Mouse (Mus musculus) frontal cortex, postnatal 36 days (tissue): ENCODE results near the gene Rora.

Experiments
- DNase-seq, 2 experiments: peaks; one replicate each; pipeline ENCODE4 v3.0.0; 2022; ENCODE audit warnings: low spot score in 2 of 2

Gene Rora

DNA sequence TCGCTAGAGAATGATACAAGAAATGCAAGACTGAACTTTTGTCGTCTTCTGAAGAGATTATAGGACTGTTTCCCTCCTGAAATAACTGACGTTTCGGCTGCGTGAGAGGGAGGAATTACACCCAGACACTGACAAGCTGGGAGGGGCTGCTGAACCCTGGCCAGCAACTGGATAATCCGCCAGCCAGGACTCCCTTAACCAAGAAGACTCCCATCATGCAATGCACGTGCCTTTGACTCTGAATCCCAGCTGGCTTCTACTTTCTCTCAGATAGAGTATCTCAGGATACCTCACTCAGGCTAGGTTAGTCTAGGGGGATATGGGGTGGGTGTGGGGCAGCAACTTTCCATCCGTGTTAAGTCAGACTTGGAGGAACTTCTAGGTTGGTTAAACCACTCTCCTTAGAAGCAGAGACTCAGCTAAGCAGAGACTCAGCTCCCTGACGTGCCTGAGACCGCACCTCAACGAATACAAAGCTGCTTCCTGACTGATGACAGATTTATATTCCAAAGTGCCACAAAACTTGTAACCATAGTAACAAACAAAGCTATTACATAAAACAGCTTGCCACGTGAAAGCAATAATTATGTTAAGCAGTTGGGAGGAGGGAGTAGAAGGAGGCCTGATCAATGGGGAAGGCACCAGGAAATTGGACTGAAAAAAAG, 302.8 kb downstream of the Rora start:
- no peak for DNase-seq

DNA sequence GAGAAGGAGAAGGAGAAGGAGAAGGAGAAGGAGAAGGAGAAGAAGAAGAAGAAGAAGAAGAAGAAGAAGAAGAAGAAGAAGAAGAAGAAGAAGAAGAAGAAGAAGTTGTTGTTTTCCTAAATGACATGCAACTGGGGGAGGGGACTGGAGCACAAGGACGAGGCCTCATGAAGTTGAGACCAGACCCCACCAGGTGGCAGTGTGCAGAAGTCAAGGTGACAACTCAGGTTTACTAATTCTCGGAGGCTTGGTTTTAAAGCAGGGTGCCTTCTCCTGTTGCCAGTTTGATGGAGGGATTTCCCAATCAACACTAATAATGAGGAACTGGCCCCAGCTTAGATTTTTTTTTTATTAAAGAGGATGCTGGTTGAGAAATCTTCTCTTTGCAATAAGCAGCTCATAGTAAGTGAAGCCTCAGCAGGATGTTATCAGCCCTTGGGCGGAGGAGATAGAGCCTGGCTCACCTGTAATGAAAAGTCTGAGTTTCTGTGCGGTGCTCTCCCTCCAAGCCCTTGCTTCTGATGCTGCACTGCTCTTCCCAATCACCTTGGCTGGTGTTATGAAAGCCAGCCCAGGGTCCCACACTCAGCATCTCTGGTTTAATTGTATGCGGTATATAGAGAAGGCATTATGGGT, 303.5 kb downstream of the Rora start:
- peak in 1 of 2 experiments; percentile 18 for DNase-seq

DNA sequence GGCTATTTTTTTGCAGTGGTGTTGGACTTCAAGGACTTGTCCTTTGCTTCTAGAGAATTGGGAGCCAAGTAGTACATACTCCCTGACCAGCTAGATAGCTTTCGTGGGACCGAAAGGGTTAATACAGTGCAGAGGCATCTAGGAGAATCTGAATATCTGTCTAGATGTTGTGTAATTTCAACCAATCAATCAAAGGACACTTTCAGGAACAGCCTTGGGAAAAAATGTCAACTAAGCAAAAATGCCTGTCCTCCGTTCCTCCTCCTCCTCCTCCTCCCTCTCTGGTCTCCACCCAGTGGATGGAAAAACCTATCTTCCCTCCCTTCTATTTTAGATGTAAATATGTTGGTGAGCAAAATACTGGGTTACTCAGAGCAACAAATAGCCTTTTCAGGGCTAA, 304.2 kb downstream of the Rora start:
- no peak for DNase-seq

DNA sequence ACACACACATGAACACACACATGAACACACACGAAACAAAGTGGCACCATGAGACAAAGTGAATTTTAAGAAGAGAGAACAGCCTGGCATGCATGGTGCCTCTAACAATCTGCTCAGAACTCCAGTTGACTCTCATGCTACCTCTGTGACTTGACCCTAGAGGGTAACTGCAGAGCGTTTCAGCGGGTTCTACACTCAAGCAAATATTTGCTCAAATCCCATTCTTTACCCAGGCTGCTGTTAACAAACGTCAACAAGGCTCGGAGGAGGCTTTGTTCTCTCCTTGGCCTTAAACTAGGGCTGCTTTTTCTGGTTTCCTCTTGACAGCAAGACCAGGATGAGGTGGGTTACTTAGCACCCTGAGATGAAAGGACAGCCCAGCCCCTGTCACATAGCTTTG, 305.3 kb downstream of the Rora start:
- DNase-seq = no peak

DNA sequence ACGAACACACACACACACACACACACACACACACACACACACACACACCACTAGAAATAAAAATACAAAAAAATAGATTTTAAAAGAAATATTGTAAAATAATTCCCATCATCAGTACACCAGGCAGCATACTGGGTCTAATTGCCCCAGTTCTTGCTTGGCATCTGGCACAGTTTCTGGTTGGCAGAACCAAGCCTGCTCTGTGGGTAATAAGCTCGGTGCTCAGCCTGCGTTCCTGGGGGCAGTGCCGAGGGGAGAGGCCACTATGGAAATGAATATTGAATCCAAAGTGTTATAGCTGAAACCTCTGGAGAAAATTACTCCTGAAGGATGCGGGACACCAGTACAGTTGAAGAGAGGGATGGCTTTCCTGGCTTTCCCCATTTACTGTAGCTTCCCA, 310.3 kb downstream of the Rora start:
- no peak for DNase-seq

DNA sequence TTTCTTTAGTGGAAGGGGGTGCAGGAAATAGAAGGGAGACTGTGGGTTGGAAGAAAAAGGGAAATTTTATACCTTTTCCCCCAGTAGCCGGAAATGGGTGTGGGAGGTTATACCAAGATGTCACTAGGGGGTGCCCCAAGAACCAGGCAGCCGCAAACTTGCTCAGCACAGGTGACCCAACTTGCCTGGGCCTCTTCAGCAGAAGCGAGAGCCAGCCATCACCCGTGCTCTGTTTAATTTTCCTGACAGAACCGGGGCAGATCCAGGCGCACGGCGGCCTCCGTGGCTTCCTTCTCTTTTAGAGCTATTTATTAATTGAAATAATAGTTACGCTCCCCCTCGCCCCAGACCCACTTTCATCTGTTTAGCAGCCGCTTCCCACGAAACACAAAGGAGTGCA, 313.0 kb downstream of the Rora start:
- DNase-seq = no peak

DNA sequence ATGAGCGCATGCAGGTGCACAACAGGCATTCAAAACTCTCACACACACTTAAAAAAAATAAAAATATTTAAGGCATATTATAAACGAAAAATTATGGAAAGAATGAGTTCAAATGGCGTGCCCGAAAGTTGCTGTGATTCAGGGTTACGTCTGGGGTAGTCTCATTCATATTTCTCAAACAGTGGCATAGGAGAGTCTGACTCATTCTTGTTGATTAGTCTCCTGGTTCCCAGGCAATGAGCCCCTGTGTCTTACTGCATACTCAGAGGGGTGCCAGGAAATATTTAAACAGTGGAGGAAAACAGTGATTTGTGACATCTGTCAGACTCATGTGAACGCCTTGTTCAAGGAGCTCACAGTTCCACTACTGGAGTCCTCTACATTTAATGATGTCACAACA, 316.5 kb downstream of the Rora start:
- no peak for DNase-seq

DNA sequence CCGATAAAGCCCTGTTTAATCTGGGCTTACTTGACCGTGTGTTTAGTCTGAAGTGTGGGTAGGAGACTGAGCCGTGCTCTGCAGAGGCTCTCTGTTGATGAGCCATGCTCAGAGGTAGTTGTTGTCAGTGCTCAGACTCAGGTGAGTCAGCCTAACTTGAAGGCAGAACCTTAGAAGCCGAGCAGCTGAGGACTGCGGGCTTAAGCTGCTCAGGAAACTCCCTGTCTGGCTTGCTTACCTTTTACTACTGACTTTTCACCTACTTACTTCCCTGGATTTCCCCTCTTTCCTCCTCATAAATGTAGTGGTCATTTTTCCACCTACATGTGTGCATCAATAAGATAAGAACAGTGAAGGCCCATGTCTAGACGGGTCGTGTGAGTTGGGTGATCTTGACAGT, 318.7 kb downstream of the Rora start:
- DNase-seq = no peak

DNA sequence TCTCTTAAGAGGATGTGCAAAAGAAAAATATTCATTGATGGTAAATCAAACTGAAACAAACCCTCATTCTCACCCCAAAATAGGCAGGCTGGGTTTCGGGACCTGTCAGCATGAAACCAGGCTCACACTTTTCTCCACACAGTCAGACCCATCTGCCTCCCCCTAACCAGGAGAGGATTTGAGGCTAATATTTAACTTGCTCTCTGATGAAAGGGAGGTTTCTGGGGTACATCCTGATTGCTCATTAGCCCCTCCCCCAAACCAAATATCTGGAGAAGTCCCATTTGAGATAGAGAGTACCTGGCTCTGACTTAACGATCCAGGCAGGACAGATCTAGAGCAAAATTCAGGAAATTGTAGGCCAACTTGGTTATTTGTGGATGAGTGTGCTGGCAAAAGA, 320.9 kb downstream of the Rora start:
- DNase-seq = no peak

DNA sequence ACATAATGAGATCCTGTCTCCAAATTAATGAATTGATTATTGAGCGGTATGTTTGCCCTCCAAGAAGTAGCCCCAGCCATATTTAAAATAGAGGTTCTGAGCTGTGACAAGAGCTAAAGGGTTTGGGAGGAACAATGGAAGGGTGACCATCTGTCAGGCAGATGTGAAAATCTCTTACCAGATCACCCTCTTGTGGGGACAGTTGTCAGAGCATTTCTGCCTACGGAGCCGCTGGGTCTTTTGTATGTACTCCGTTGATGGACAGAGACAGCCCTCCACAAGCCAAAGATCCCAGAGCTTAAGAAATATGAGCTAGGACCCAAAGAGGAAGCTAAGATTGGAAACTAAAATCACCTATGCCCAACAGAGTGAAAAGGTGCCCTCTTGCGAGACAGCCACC, 322.6 kb downstream of the Rora start:
- no peak for DNase-seq

DNA sequence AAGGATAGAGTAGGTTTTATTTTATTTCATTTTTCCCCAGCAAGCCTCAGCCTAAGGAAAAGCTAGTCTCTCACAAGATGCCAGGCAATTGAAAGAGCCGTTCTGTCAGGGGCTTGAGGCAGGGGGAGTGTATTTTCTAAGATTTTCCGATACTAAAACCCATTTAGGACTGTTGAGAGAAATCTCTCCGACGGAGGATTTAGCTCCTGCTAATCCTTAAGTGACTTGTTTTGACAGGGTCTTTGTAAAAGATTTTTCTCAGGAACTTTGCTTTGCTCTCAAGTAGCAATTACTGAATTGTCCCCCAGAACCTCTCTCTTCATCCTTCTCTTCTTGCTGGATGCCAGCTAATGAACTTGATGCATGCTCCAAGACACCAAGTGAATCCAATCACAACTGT, 323.3 kb downstream of the Rora start:
- DNase-seq = no peak

DNA sequence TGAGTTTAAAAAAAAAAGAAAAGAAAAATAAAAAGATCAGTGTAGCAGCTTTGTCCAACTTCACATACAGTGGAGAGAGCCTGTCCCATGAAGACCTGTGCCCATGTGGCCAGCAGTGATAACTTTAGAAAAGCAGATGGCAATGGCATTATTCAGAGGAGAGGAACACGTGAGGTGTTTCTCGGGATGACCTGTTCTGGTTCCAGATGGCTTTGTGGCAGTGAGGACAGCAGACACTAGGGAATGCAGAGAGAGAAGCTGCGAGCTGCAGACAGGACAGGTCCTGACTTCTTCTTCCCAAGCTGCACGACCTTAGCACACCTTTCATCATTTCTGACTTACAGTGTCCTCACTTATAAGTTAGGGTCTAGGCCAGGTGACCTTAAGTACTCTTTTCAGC, 325.1 kb downstream of the Rora start:
- no peak for DNase-seq

DNA sequence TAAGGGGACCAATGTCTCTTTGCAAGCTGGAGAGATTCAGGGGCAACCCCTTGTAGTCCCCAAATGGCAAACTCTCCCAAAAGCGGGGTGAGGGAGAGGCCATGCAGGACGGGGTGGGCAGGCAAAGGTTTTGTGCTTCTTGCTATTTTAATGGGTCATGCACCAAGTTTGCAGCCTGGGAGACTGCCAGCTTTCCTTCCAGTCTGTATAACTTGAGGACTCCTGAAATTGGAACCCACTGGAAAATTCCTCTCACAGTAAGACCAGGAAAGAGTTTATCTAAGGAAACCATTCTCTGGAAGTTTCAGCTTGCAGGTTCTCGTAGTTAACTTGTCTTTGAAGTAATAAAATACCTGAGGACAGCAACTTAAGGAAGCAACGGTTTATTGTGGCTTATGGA, 326.5 kb downstream of the Rora start:
- DNase-seq = no peak

DNA sequence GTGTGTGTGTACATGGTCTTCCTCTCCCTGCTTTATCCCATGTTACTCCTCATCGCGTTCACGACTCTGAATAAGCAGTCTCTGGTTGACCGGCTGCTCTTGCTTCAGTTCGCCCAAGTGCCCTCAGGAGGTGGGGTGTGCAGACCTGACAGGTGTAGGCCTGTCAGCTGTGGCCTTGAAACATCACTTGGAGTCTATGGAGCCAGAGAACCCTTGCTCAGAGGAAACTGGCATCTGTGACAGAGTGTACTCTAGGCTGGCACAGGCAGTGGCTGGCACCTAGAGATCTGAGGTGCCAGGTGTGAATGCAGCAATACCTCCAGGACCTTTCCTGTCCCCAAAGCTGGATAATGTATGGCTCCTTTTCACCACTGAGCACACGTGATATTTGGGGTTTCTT, 331.5 kb downstream of the Rora start:
- DNase-seq = no peak

DNA sequence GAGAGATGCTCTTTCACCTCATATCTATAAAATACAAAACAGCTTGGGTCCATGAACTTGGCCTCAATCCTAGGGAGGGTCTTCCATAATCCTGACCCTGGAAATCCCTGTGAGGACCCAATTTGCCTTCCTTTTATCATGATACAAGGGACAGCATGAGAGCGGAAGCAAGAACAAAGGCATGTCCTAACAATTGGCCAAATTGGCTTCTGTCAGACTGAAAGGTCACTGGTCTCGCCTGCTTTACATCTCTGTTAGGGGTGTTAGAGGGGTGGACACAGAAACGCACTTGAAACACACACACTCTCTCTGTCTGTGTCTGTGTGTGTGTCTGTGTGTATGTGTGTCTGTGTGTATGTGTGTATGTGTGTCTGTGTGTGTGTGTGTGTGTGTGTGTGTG, 332.2 kb downstream of the Rora start:
- DNase-seq = no peak

DNA sequence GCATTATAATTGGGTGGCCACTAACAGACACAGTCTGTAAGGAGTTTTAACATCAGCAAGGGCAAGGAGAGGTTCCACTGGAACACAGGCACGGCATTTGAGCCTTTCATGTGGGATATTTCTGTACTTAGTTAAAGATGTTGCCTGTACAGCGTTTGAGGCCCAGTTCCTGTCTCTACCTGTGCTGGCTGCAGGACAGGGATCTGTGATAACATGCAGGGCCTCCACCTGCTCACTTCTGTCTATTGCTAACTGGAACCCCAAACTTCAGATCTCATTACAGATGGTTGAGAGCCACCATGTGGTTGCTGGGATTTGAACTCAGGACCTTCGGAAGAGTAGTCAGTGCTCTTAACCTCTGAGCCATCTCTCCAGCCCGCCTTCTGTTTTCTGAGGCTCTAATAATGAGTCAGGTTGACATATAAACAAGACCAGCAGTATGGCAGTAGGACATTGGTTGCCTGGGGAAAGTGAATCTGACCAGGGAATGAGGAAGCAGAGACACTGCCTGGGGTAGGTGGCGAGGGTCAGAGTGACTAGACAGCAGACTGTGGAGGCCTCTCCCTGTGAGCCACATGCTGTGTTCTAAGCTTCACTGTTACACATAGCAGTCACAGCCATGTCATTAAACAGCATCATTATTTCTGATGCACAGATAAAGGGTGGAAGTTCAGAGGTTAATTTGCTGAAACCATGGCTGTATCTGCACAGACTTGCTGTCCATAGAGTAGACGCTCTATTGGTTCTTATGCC, 333.9 kb downstream of the Rora start:
- no peak for DNase-seq

DNA sequence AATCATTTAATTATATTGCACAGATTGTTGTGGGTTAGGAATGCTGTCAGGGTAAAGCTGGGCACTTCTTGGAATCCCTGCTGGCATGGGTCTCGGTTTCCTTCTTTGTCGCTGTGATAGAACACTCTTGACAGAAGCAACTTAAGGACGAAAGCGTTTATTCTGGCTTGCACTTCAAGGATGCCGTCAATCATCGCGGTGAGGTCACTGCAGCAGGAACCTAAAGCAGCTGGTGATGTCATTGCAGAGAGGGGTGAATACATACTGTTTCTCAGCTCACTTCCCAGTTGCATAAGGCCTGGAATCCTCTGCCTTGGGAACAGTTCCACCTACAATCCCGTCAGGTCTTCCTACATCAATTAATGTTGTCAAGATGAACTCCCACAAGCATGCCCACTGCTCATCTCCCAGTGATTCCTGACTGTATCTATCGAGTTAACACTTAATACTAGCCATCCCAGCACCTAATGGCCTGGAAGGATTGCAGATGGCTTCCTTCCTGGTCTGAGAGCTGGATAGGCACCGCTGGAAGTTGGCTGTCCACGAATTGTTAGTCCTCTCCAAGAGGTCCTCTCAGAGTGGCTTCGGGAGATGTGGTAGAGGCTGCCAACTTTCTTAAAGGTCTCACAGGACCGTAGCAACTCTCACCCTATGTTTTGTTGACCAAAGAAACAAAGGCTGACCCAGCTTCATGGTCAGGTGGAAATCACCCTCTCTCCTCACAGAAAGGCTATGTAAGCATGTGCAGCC, 334.8 kb downstream of the Rora start:
- no peak for DNase-seq

DNA sequence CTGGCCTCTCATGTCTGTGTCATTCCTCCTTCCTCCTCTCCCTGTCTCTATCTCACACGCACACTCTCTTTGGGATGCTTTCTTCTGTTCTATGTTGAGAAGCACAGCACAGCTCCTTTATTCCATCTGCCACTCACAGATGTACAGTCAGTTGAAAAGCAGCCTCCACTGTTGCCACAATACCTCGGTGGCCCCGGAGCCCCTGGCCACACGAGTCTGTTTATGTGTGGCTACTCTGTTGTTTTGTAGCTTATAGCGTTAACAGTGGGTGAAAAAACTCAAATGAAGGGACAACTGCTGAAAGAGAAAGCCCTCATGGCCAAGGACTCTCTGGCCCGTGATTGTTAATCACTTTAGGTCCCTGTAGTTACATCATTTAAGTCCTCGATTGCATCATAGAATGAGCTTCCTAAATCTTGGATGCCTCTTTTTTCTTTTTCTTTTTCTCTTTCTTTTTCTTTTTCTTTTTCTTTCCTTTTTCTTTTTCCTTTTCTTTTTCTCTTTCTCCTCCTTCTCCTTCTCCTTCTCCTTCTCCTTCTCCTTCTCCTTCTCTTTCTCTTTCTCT, 336.4 kb downstream of the Rora start:
- DNase-seq = no peak

DNA sequence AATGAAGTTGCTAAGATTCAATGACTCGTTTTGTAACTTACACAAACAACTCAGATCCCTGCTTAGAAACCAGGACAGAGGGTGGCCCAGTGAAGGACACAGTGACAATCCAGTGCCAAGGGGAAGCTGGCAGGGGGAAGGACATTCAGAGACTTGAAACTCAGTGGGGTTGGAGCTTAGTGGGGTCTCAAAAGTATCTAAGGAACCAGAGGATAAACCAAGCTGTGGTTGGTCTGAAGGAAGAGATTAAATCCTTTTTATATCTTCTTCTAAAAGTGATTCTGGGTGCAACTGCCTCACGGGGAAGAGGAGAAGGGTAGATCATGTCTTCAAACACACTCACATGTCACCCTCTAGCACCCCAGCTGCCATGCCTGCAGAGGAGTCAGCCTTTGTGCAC, 340.3 kb downstream of the Rora start:
- DNase-seq = no peak

DNA sequence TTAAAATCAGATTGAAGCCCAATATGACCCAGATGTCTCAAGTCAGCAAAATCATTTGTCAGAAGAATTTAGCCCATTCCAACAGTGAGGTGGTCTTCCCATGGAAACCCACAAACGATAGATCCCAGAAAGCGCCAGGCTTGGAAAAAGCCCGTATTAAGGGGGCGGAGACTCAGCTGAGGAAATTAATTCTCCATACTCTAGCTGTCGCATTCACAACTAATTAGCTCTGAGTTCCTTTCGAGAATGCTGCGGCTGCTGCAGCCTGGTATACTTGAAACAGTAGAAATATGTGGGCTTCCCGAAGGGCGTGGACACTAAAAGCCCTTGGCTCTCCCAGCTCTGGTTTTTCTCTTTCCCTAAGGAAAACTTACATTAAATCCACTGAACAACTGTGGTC, 345.4 kb downstream of the Rora start:
- no peak for DNase-seq

DNA sequence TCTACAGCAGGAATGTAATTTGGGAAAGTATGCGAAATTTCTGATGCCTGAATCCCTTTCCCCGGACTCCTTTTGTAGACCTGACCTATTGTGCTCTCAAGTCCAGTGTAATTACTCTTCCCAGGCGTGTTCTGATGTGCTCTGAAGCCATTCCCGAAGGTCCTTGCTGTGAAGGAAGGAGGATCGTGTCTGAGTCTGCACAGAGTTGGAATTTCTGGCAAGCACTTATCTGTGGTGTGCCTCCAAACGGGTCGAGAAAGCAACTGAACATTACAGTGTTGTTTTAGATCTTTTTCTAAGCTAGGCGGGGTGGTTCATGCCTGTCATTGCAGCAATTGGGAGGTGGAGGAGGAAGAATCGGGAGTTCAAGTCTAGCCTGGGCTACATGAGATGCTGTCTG, 350.9 kb downstream of the Rora start:
- DNase-seq = no peak

DNA sequence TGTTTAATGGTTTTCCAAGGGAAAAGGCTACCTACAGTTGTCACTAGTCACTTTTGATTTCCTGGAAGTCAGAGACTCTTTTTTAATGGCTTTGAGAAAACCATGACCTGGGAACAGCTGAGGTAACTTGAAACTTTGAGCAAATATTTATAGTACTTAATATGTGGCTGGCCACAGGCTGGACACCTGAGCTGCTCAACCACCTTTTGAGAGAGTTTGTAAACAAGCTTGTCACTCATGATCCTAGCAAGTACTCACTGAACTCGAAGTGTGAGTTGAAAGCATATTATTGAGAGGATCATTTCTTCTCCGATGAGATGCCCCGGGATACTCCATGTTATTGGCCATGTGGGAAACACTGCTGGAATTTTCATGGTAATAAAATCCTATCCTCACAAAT, 353.1 kb downstream of the Rora start:
- DNase-seq = no peak
